Mouse (Mus musculus): ENCODE measurements at regions not wholly inside any gene's neighbourhood (a gene's known extent, or its start where the extent isn't known, plus 50 kb on each side); places are given as distances from the start of the nearest gene placed in this dataset.

GRCm38 (mm10) chr9:69814432-69814831 lies 53.7 kb upstream of the Foxb1 start:
- DNase-seq (ENCODE audit: low spot score) (no peak), ATAC-seq (replicated peaks; ENCODE audit: low FRiP score) (no peak)
- WGBS, result 42% methylated on average over 3 of the region's 3 CpGs
- H3K9ac ChIP-seq (ENCODE audit: low read depth, low read length), result no peak overlapping the region
- no peak overlapping the region for H3K27ac ChIP-seq (ENCODE audit: low read depth, low read length)
- no peaks in the 10 kb centered on the region for H3K27me3 ChIP-seq (replicated peaks; ENCODE audit: control insufficient read depth, insufficient read depth, low read length)
- H3K36me3 ChIP-seq (ENCODE audit: control insufficient read depth, insufficient read depth, low read length), result no peaks in the 10 kb centered on the region
- H3K4me1 ChIP-seq (replicated peaks; ENCODE audit: control insufficient read depth, insufficient read depth, low read length), result no peaks in the 10 kb centered on the region
- no peak overlapping the region for H3K4me3 ChIP-seq (ENCODE audit: low read depth, low read length)
- H3K4me2 ChIP-seq, result no peak overlapping the region
- H3K9me3 ChIP-seq (ENCODE audit: control insufficient read depth, low read length), result no peaks in the 10 kb centered on the region

GRCm38 (mm10) chr9:69823179-69823966 lies 62.6 kb upstream of the Foxb1 start:
- H3K4me2 ChIP-seq, result no peak overlapping the region
- ATAC-seq (replicated peaks; ENCODE audit: low FRiP score) (no peak), DNase-seq (ENCODE audit: low spot score) (no peak)
- H3K4me3 ChIP-seq (ENCODE audit: low read depth, low read length), result no peak overlapping the region
- no peaks in the 10 kb centered on the region for H3K4me1 ChIP-seq (replicated peaks; ENCODE audit: control insufficient read depth, insufficient read depth, low read length)
- H3K36me3 ChIP-seq (ENCODE audit: control insufficient read depth, insufficient read depth, low read length), result no peaks in the 10 kb centered on the region
- H3K27me3 ChIP-seq (replicated peaks; ENCODE audit: control insufficient read depth, insufficient read depth, low read length), result no peaks in the 10 kb centered on the region
- WGBS, result 66% methylated on average over 9 of the region's 9 CpGs
- H3K9me3 ChIP-seq (ENCODE audit: control insufficient read depth, low read length), result no peaks in the 10 kb centered on the region
- H3K27ac ChIP-seq (ENCODE audit: low read depth, low read length), result no peak overlapping the region
- H3K9ac ChIP-seq (ENCODE audit: low read depth, low read length), result no peak overlapping the region

- H3K9ac ChIP-seq (ENCODE audit: low read depth, low read length), result no peak overlapping the region
- no peaks in the 10 kb centered on the region for H3K9me3 ChIP-seq (ENCODE audit: control insufficient read depth, low read length)
- no peaks in the 10 kb centered on the region; the same call in 1 of the 2 replicates for H3K27me3 ChIP-seq (replicated peaks; ENCODE audit: control insufficient read depth, insufficient read depth, low read length)
- WGBS, result 84% methylated on average over 6 of the region's 6 CpGs
- ATAC-seq (replicated peaks; ENCODE audit: low FRiP score) (no peak), DNase-seq (ENCODE audit: low spot score) (no peak)
- no peaks in the 10 kb centered on the region for H3K4me1 ChIP-seq (replicated peaks; ENCODE audit: control insufficient read depth, insufficient read depth, low read length)
- H3K27ac ChIP-seq (ENCODE audit: low read depth, low read length), result no peak overlapping the region
- no peak overlapping the region for H3K4me3 ChIP-seq (ENCODE audit: low read depth, low read length)
- no peak overlapping the region for H3K4me2 ChIP-seq
- H3K36me3 ChIP-seq (ENCODE audit: control insufficient read depth, insufficient read depth, low read length), result no peaks in the 10 kb centered on the region
Observed at GRCm38 (mm10) chr9:69828428-69828827, 67.7 kb upstream of the Foxb1 start.

GRCm38 (mm10) chr9:69835396-69835795 lies 74.7 kb upstream of the Foxb1 start:
- Histone ChIP-seq H3K4me2 (no peak overlapping the region), H3K9me3 (ENCODE audit: control insufficient read depth, low read length) (no peaks in the 10 kb centered on the region), H3K27ac (ENCODE audit: low read depth, low read length) (no peak overlapping the region), H3K36me3 (ENCODE audit: control insufficient read depth, insufficient read depth, low read length) (no peaks in the 10 kb centered on the region), H3K4me3 (ENCODE audit: low read depth, low read length) (no peak overlapping the region), H3K4me1 (replicated peaks; ENCODE audit: control insufficient read depth, insufficient read depth, low read length) (no peaks in the 10 kb centered on the region), H3K27me3 (replicated peaks; ENCODE audit: control insufficient read depth, insufficient read depth, low read length) (no peaks in the 10 kb centered on the region), H3K9ac (ENCODE audit: low read depth, low read length) (no peak overlapping the region)
- ATAC-seq (replicated peaks; ENCODE audit: low FRiP score), result no peak
- WGBS, result 63% methylated on average over 4 of the region's 4 CpGs
- DNase-seq (ENCODE audit: low spot score), result no peak

- 80% methylated on average over 2 of the region's 2 CpGs for WGBS
- no peaks in the 10 kb centered on the region for H3K36me3 ChIP-seq (ENCODE audit: control insufficient read depth, insufficient read depth, low read length)
- H3K9ac ChIP-seq (ENCODE audit: low read depth, low read length), result no peak overlapping the region
- no peak overlapping the region for H3K27ac ChIP-seq (ENCODE audit: low read depth, low read length)
- H3K4me2 ChIP-seq, result no peak overlapping the region
- H3K4me3 ChIP-seq (ENCODE audit: low read depth, low read length), result no peak overlapping the region
- H3K4me1 ChIP-seq (replicated peaks; ENCODE audit: control insufficient read depth, insufficient read depth, low read length), result no peaks in the 10 kb centered on the region
- DNase-seq (ENCODE audit: low spot score) (no peak), ATAC-seq (replicated peaks; ENCODE audit: low FRiP score) (no peak)
- no peaks in the 10 kb centered on the region for H3K27me3 ChIP-seq (replicated peaks; ENCODE audit: control insufficient read depth, insufficient read depth, low read length)
- no peaks in the 10 kb centered on the region for H3K9me3 ChIP-seq (ENCODE audit: control insufficient read depth, low read length)
Observed at GRCm38 (mm10) chr9:69839198-69839597, 78.5 kb upstream of the Foxb1 start.

- Histone ChIP-seq H3K9ac (ENCODE audit: low read depth, low read length) (no peak overlapping the region), H3K27me3 (replicated peaks; ENCODE audit: control insufficient read depth, insufficient read depth, low read length) (no peaks in the 10 kb centered on the region), H3K4me1 (replicated peaks; ENCODE audit: control insufficient read depth, insufficient read depth, low read length) (no peaks in the 10 kb centered on the region), H3K36me3 (ENCODE audit: control insufficient read depth, insufficient read depth, low read length) (no peaks in the 10 kb centered on the region), H3K9me3 (ENCODE audit: control insufficient read depth, low read length) (no peaks in the 10 kb centered on the region), H3K4me2 (no peak overlapping the region), H3K4me3 (ENCODE audit: low read depth, low read length) (no peak overlapping the region), H3K27ac (ENCODE audit: low read depth, low read length) (no peak overlapping the region)
- 68% methylated on average over 6 of the region's 6 CpGs for WGBS
- DNase-seq (ENCODE audit: low spot score), result no peak
- no peak for ATAC-seq (replicated peaks; ENCODE audit: low FRiP score)
Observed at GRCm38 (mm10) chr9:69844712-69845111, 84.0 kb upstream of the Foxb1 start.

- no peaks in the 10 kb centered on the region for H3K4me1 ChIP-seq (replicated peaks; ENCODE audit: control insufficient read depth, insufficient read depth, low read length)
- H3K4me2 ChIP-seq, result no peak overlapping the region
- no peaks in the 10 kb centered on the region for H3K9me3 ChIP-seq (ENCODE audit: control insufficient read depth, low read length)
- H3K27me3 ChIP-seq (replicated peaks; ENCODE audit: control insufficient read depth, insufficient read depth, low read length), result no peaks in the 10 kb centered on the region
- H3K4me3 ChIP-seq (ENCODE audit: low read depth, low read length), result no peak overlapping the region
- no peak overlapping the region for H3K9ac ChIP-seq (ENCODE audit: low read depth, low read length)
- H3K36me3 ChIP-seq (ENCODE audit: control insufficient read depth, insufficient read depth, low read length), result no peaks in the 10 kb centered on the region
- no peak for DNase-seq (ENCODE audit: low spot score)
- WGBS, result 79% methylated on average over 9 of the region's 9 CpGs
- ATAC-seq (replicated peaks; ENCODE audit: low FRiP score), result no peak
- no peak overlapping the region for H3K27ac ChIP-seq (ENCODE audit: low read depth, low read length)
Observed at GRCm38 (mm10) chr9:69845210-69845609, 84.5 kb upstream of the Foxb1 start.

- no peak overlapping the region for H3K27ac ChIP-seq (ENCODE audit: low read depth, low read length)
- H3K4me3 ChIP-seq (ENCODE audit: low read depth, low read length), result no peak overlapping the region
- no peak for ATAC-seq (replicated peaks; ENCODE audit: low FRiP score)
- peak; percentile 33 for DNase-seq (ENCODE audit: low spot score)
- H3K27me3 ChIP-seq (replicated peaks; ENCODE audit: control insufficient read depth, insufficient read depth, low read length), result no peaks in the 10 kb centered on the region
- H3K9ac ChIP-seq (ENCODE audit: low read depth, low read length), result no peak overlapping the region
- H3K9me3 ChIP-seq (ENCODE audit: control insufficient read depth, low read length), result no peaks in the 10 kb centered on the region
- H3K36me3 ChIP-seq (ENCODE audit: control insufficient read depth, insufficient read depth, low read length), result no peaks in the 10 kb centered on the region
- no peaks in the 10 kb centered on the region for H3K4me1 ChIP-seq (replicated peaks; ENCODE audit: control insufficient read depth, insufficient read depth, low read length)
- 86% methylated on average over 7 of the region's 7 CpGs for WGBS
- H3K4me2 ChIP-seq, result no peak overlapping the region
Observed at GRCm38 (mm10) chr9:69856621-69857020, 95.9 kb upstream of the Foxb1 start.

GRCm38 (mm10) chr9:69858619-69859018 lies 97.9 kb upstream of the Foxb1 start:
- Histone ChIP-seq H3K27ac (ENCODE audit: low read depth, low read length) (no peak overlapping the region), H3K4me3 (ENCODE audit: low read depth, low read length) (no peak overlapping the region), H3K9ac (ENCODE audit: low read depth, low read length) (no peak overlapping the region), H3K4me1 (replicated peaks; ENCODE audit: control insufficient read depth, insufficient read depth, low read length) (no peaks in the 10 kb centered on the region), H3K36me3 (ENCODE audit: control insufficient read depth, insufficient read depth, low read length) (no peaks in the 10 kb centered on the region), H3K27me3 (replicated peaks; ENCODE audit: control insufficient read depth, insufficient read depth, low read length) (no peaks in the 10 kb centered on the region), H3K4me2 (no peak overlapping the region), H3K9me3 (ENCODE audit: control insufficient read depth, low read length) (no peaks in the 10 kb centered on the region)
- no peak for ATAC-seq (replicated peaks; ENCODE audit: low FRiP score)
- no peak for DNase-seq (ENCODE audit: low spot score)
- WGBS, result 71% methylated on average over 3 of the region's 3 CpGs

Measured in liver, embryonic 11.5 days (tissue).